Mouse (Mus musculus): ENCODE data around the gene Senp3. TPM values are rescaled to one million over a fixed set of nuclear protein-coding genes. Genes with fewer than 3 reads are reported as not detected.
"Not testable (repeated sequence)": the region's sequence is repeated elsewhere in the genome, so short reads cannot be mapped to it uniquely, and the experiment has no call there.

Senp3 gene
- 10 to 100 TPM; 96.1 to 97.5 TPM for total RNA-seq (2021)
- long read RNA-seq, transcript Senp3-201 (11 exons, 2,313 nt) = major isoform, 19 of 29 reads
- long read RNA-seq, partial matches to known transcripts = 6 of 29 reads
- long read RNA-seq, other reads (novel, unspliced or antisense) = 3 of 29 reads

DNA sequence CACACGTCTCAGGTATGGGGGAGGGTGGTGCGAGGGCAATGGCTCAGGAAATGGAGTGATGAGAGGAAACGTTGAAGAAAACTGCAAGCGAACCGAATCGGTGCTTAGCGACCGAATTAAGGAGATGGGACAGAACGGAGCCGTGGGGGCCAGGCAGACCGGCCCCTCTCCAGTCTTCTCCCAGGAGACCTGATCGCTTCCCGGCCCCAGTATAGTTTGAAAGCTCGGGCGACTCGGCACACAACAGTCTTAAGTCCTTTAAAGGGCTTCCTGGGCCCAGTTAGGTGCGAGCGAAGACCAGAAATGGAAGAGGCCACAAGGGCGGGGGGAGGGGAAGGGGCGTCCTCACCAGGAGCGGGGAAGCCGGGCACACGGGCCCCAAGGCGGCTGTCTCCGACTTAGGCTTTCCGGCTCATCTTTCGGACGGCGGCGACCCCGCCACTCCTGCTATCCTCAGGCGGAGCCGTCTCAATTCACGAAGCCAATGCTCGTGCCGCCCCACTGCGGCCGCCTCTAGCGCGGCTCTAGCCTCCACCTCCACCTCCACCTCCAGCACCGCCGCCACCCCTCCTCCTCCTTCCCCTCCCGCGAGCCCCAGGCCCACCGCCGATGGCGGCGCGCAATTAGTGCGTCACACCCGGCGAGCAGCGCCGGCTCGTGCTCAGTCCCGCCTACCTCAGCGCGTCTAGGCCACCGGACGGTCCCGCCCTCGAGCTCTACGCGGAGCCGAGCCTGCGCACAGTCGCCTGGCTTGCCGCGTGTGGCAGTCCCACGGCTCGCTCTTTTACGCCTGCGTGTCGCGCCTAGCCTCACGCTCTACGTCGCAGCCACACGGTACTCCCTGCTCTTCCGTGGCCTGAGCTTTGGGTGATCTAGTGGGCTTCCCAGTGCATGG lies at the start of gene Senp3:
Gene Senp3 (minus strand): TSS at position 771 of the 895 bp plus-strand sequence.
- DNase-seq (ENCODE audit: low spot score in 2 of 2) = peak; percentile 98

DNA sequence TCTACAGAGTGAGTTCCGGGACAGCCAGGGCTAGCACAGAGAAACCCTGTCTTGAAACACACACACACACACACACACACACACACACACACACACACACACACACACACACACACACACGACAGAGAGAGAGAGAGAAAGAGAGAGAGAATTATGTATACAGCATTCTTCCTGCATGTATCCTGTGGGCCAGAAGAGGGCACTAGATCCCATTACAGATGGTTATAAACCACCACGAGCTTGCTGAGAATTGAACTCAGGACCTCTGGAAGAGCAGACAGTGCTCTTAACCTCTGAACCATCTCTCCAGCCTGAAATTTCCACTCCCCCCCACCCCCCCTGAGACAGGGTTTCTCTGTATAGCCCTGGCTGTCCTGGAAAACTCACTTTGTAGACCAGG lies 49.5 kb upstream of the Senp3 start:
- not testable (repeated sequence) for DNase-seq (ENCODE audit: low spot score in 2 of 2)

- peak in 1 of 2 experiments; percentile 35 for DNase-seq (ENCODE audit: low spot score in 2 of 2)
These were observed 47.2 kb upstream of the Senp3 start for GRCm38 (mm10) chr11:69729063-69729462.

DNA sequence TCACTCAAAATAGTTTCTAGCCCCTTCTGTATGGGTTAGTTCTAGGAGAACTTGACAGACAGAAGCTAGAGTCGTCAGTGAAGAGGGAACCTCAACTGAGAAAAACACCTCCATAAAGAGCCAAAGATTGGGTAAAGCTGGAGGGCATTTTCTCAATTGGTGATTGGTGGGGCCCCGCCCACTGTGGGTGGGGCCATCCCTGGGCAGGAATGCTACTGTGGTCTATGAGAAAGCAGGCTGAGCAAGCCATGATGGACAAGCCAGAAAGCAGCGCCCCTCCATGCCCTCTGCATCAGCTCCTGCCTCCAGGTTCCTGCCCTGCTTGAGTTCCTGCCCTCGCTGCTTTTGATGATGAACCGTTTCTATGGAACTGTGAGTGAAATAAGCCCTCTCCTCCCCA lies 44.1 kb upstream of the Senp3 start:
- no peak for DNase-seq (ENCODE audit: low spot score in 2 of 2)

- no peak for DNase-seq (ENCODE audit: low spot score in 2 of 2)
These were observed 41.2 kb upstream of the Senp3 start for GRCm38 (mm10) chr11:69723074-69723473.

DNA sequence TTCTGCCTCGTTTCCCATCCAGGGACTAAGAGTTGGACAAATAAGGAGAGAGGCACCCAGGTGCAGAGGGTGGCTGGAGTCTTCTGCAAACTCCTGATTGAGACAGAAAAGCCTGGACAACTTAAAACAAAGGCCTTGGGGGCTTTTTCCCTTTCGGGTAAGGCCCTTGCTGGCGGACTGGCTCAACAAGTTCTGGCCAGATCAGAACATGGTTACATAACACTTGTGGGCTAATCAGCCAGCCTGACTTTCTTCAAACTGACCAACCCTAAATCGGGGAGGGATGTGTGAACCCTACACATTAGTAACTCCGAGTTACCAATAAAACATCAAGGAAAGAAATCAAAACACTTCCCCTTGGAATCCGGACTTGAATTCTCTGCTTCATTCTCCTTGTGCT lies 39.0 kb upstream of the Senp3 start:
- no peak for DNase-seq (ENCODE audit: low spot score in 2 of 2)

- no peak for DNase-seq (ENCODE audit: low spot score in 2 of 2)
These were observed 37.5 kb upstream of the Senp3 start for GRCm38 (mm10) chr11:69719423-69719822.

DNA sequence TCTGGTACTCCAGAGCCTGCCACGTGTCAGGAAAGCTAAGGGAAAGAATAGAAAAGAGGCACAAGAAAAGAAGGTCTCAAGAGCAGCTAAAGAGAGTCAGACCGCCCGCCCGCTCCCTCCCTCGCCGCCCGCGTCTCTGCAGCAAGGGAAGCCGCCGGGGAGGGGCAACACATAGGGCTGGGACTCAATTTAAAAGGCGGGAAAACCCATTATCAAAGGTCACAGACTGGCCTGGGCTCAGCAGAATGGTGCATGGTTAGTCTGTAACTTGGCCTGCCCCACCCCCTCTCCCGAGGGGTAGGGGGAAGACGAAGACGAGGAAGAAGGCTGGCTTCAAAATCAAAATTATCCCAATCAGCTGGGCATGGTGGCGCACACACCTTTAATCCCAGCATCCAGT lies 36.8 kb upstream of the Senp3 start:
- no peak for DNase-seq (ENCODE audit: low spot score in 2 of 2)

DNA sequence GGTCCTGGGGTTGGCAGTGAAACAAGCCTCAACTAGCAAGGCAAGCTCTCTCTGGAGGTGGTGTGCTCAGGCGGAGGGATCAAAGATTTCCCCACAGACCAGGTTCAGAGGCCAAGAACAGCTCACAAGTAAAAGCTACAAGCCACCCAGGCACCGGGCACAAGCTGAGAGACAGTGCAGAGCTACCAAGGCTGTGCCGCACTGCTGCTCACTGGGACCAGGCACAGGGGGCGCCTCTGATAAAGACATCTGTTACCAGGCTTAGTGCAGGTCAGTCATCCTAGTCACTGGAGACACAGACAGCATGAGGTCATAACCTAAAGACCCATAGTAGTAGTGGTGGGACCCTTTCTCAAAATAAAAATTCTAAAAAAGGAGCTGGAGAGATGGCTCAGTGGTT lies 35.1 kb upstream of the Senp3 start:
- DNase-seq (ENCODE audit: low spot score in 2 of 2) = no peak

GRCm38 (mm10) chr11:69715929-69716328 lies 34.0 kb upstream of the Senp3 start:
- peak in 1 of 2 experiments; percentile 21 for DNase-seq (ENCODE audit: low spot score in 2 of 2)

GRCm38 (mm10) chr11:69715482-69715881 lies 33.6 kb upstream of the Senp3 start:
- DNase-seq (ENCODE audit: low spot score in 2 of 2) = peak in 1 of 2 experiments; percentile 9

GRCm38 (mm10) chr11:69714636-69715329 lies 32.9 kb upstream of the Senp3 start:
- DNase-seq (ENCODE audit: low spot score in 2 of 2) = no peak

GRCm38 (mm10) chr11:69712954-69713672 lies 31.2 kb upstream of the Senp3 start:
- no peak for DNase-seq (ENCODE audit: low spot score in 2 of 2)

DNA sequence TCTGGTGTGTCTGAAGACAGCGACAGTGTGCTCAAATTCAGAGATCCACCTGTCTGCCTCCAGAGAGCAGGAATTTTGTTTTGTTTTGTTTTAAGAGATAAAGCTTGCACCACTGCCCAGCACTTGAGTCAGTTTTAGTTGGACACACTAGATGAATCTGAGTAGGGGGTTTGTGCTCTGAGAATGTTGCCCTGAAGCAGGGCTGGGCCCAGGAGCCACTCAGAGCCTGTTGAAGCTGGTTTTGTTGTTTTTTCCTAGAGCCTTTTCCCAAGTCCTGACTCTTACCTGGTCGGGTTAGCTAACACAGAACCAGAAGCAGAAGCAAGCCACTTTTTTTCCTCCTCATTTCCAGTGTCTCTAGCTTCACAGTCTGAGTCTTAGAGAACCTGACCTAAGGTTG lies 29.2 kb upstream of the Senp3 start:
- DNase-seq (ENCODE audit: low spot score in 2 of 2) = no peak

GRCm38 (mm10) chr11:69710470-69710869 lies 28.6 kb upstream of the Senp3 start:
- DNase-seq (ENCODE audit: low spot score in 2 of 2) = no peak

DNA sequence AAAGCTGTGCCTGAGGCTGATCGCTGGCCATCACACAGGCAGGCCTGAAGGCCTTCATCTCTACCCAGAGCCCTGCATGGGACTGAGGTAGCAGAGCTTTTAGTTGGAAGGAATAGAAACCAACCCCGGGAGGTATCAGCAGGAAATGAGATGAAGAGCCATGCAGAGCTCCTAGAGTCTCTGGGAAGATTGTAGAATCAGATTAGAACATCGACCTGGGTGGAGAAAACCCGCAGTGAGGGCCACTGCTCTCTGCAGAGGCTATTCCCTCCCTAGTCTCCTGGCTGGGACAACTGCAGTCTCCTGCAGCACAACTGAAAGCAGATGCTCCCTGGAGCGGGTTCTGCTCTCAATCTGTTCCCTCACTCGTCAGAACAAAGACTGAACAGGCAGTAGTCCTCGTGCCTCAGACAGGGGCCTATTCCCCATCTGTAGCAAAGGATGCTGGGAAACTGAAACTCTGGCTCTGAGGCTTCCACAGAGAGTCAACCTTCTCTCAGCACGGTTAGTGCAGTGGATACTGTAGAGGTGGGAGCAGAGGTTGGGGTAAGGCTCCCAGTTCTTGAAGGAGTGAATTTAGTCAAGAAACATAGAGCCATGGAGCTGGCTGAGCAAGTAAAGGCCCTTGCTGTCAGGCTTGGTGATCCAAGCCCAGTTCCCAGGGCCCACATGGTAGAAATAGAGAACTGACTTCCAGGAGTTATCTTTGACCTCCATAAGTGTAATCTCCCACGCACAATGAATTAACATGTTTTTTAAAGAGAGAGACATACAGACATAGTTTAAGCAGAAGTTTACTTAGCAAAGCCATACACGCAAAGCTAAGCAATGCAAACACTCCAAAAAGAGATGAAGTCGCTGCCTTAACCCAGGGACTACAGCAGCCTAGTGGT lies 27.9 kb upstream of the Senp3 start:
- peak in 1 of 2 experiments; percentile 60 for DNase-seq (ENCODE audit: low spot score in 2 of 2)

DNA sequence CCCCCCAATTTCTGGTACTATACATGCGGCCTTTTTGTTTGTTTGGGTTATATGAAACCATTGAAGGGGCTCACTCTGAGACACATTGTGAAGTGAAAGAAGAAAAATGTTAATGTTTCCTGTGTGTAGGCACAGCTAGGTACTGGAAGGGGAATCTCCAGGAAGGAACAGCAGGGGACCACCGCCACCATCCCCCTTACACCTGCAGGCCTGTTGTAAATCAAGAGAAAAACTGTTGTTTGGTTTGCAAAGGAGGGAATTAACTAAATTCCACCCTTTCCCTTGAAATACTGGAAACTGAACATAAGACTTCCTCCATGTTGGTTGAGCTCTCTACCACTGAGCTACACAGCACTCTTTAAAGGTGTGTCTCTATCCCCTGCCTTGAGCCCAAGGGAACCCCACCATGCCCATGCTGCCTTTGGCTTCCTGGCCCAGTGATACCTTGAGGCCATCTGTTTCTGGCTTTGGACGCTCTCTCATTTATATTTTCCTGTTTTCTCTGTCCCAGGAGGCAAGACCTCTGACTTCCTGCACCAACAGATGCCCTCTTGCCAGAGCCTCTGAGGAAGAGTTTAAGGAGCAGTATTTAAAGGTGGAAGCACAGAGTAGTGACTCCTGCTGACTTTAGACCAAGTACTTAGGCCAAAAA lies 26.9 kb upstream of the Senp3 start:
- no peak for DNase-seq (ENCODE audit: low spot score in 2 of 2)

DNA sequence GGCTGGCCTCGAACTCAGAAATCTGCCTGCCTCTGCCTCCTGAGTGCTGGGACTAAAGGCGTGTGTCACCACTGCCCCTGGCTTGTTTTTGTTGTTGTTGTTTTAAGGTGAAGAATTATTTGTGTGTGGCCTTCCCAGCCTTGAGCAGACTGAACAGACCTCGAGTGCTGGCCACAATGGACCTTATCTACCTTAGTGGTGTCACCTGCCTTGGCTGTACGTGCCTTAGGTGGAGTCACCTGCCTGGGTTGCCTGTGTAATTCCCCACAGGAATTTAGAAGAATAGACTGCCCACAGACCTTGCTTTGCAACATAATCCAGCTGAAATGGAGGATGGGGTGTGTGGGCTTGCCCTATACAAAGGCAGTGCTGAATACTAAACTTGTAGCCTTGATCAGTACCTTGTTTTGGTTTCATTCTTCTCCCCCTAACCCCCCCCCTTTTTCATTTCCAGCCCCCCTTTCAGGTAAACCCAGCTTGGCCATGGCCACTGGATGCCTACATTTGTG lies 26.0 kb upstream of the Senp3 start:
- no peak for DNase-seq (ENCODE audit: low spot score in 2 of 2)

- no peak for DNase-seq (ENCODE audit: low spot score in 2 of 2)
These were observed 25.6 kb upstream of the Senp3 start for GRCm38 (mm10) chr11:69707480-69707847.

Measured in layer of hippocampus, adult 18-20 months (tissue).